Comparison of ENCODE assay signal across 18 mouse cellular contexts in the genomic region with DNA sequence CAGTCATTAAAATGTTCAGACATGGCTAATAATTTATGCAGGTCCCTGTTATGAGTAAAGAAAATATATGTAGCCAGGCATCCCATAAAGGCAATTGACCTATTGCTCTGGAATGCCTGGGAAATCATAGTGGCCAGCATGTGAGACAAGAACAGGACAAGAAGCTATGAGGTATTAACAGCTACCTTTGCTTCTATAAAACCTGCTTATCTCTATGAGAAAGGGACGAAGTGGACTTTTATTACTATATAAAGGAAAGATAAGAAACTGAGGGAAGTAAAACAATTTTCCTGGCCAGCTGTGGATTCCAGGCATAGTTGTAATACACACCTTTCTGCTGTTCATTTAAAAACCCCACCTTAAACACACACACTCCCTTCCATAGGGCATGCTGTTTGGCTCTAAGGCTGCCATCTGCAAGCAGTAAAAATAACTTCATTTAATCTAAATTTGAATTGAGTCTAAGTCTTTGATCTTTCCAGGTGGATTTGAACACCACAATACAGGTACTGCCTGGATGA.
"Had no signal": no experiment of that assay in that cellular context is flagged by ENCODE, and none has a peak within 500 bp of the region (broad histone marks: within the 10 kb centered on the region; RNA-seq: fewer than 3 reads in every experiment).

No protein-coding gene starts in this region.

- H3K4me2 ChIP-seq: limb, embryonic 13.5 days; liver, embryonic 12.5 days; liver, embryonic 15.5 days; lung, embryonic 15.5 days; midbrain, embryonic 11.5 days had no signal

- H3K36me3 ChIP-seq: liver, embryonic 12.5 days; liver, embryonic 15.5 days; lung, embryonic 15.5 days had no signal

- DNase-seq: kidney, adult 18-20 months; kidney, adult 9 months; kidney, postnatal 14 days; kidney, postnatal 4 days; layer of hippocampus, adult 9-11 months; liver; lung, adult 18-20 months; lung, postnatal 10 days; lung, postnatal 4 days; midbrain, embryonic 14.5 days; thymus, postnatal 4 days had no signal

- H3K9me3 ChIP-seq: limb, embryonic 10.5 days; limb, embryonic 13.5 days; liver, embryonic 12.5 days; liver, embryonic 15.5 days; lung, embryonic 15.5 days had no signal

- H3K4me1 ChIP-seq: limb, embryonic 10.5 days; limb, embryonic 13.5 days; liver, embryonic 12.5 days; liver, embryonic 15.5 days; lung, embryonic 15.5 days had no signal

- H3K27me3 ChIP-seq: limb, embryonic 13.5 days; liver, embryonic 12.5 days; liver, embryonic 15.5 days; lung, embryonic 15.5 days had no signal

- H3K4me3 ChIP-seq: layer of hippocampus, adult 2 months; limb, embryonic 10.5 days; limb, embryonic 13.5 days; liver, embryonic 12.5 days; liver, embryonic 15.5 days; lung, embryonic 15.5 days had no signal

- H3K9ac ChIP-seq: limb, embryonic 13.5 days; liver, embryonic 12.5 days; liver, embryonic 15.5 days; lung, embryonic 15.5 days had no signal

- H3K27ac ChIP-seq: layer of hippocampus, adult 2 months; limb, embryonic 10.5 days; limb, embryonic 13.5 days; liver, embryonic 12.5 days; liver, embryonic 15.5 days; lung, embryonic 15.5 days had no signal

- ATAC-seq: liver, embryonic 12.5 days had no signal
